Mouse (Mus musculus): ENCODE data around the gene Parp2. TPM values are rescaled to one million over a fixed set of nuclear protein-coding genes. Genes with fewer than 3 reads are reported as not detected.
"Not testable (repeated sequence)": the region's sequence is repeated elsewhere in the genome, so short reads cannot be mapped to it uniquely, and the experiment has no call there.

Gene Parp2
- polyA plus RNA-seq, 1 experiment from 2014 or later = 43.7 TPM

DNA sequence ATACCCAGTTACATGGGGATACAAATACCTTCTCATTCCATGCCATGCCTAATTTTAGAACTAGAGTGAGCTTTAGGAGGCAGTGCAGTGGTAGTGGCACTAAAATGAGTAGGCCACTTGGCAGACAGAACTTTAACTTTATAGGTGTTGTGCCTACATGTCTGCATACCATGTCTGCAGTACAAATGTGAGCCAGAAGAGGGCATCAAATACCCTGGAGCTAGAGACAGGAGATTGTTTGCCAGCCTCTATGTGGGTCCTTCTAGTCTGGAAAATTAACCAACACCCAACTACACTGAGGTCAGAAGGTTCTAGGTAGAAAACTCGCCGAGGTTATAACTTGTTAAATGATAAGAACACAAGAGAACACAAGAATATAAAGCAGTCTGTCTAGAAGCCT is 9.1 kb upstream of the Parp2 start:
- Histone ChIP-seq H3K4me2 (no peak overlapping the region), H3K27me3 (replicated peaks) (no peaks in the 10 kb centered on the region), H3K9me3 (no peaks in the 10 kb centered on the region), H3K4me1 (peaks cover 2% of the 10 kb centered on the region; the same call in 1 of the 2 replicates), H3K9ac (no peak overlapping the region), H3K36me3 (replicated peaks) (no peaks in the 10 kb centered on the region), H3K4me3 (no peak overlapping the region), H3K27ac (no peak overlapping the region)
- WGBS = 62% methylated on average over 2 of the region's 2 CpGs
- ATAC-seq (replicated peaks) = no peak

DNA sequence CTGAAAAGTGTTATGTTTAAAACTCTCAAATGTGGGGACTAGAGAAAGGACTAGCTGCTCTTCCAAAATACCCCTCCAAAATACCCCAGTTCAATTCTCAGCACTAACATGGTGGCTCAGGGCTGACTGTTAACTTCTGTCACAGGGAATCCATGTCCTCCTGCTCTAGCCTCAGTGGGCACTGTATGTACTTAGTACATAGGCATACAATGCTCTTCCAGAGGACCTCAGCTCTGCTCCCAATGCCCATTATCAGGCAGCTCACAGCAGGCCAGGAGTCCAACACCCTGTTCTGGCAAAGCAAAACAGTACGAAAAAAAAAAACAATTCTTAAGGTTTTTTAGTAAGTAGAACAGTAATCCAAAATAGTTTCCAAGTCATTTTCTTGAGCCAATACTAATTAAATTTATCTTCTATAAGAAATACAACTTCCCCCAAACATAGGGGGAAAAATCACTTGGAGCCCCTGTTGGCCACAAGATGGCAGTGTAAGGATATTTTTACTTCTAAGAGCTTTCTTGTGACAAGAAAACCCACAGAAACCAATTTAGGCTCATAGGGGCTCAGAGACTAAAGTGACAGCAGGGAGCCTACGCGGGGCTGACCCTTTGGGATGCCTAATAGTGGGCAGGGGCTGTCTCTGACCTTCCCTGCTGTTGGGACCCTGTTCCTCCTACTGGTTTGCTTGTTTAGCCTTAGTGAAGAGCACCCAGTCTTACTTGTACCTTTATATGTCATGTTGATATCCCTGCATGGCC is 8.0 kb upstream of the Parp2 start:
- Histone ChIP-seq H3K9ac (no peak overlapping the region), H3K4me1 (peaks cover 2% of the 10 kb centered on the region; the same call in 1 of the 2 replicates), H3K27ac (no peak overlapping the region), H3K4me3 (no peak overlapping the region), H3K4me2 (peak overlapping the region; percentile 5; the same call in 1 of the 2 replicates), H3K36me3 (replicated peaks) (no peaks in the 10 kb centered on the region), H3K9me3 (no peaks in the 10 kb centered on the region), H3K27me3 (replicated peaks) (no peaks in the 10 kb centered on the region)
- 5% methylated on average over 3 of the region's 3 CpGs for WGBS
- ATAC-seq (replicated peaks) = peak; percentile 65; the same call in 1 of the 2 replicates

DNA sequence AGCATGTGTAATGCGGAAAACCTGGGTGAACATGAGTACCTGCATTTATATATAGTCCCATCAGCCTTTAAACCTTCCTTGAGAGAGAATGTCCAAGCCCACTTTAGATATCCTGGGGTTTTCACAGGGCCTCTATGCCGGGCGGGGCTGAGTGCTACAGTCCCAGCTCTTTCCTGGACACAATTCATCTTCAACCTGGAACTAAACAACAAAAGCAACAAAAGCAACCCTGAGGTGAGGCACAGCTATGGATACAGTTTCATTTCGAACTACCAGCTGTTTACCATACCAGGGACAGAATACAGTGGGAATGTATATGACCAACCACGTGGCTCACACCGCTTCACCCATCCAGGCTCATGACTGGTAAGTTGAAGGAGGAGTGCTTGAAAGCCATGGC is 5.2 kb upstream of the Parp2 start:
- Histone ChIP-seq H3K9ac (no peak overlapping the region), H3K4me3 (no peak overlapping the region), H3K36me3 (replicated peaks) (no peaks in the 10 kb centered on the region), H3K27me3 (replicated peaks) (no peaks in the 10 kb centered on the region), H3K4me1 (peaks cover 5% of the 10 kb centered on the region), H3K4me2 (no peak overlapping the region), H3K9me3 (no peaks in the 10 kb centered on the region), H3K27ac (no peak overlapping the region)
- WGBS = 89% methylated on average over 6 of the region's 6 CpGs
- ATAC-seq (replicated peaks) = no peak

DNA sequence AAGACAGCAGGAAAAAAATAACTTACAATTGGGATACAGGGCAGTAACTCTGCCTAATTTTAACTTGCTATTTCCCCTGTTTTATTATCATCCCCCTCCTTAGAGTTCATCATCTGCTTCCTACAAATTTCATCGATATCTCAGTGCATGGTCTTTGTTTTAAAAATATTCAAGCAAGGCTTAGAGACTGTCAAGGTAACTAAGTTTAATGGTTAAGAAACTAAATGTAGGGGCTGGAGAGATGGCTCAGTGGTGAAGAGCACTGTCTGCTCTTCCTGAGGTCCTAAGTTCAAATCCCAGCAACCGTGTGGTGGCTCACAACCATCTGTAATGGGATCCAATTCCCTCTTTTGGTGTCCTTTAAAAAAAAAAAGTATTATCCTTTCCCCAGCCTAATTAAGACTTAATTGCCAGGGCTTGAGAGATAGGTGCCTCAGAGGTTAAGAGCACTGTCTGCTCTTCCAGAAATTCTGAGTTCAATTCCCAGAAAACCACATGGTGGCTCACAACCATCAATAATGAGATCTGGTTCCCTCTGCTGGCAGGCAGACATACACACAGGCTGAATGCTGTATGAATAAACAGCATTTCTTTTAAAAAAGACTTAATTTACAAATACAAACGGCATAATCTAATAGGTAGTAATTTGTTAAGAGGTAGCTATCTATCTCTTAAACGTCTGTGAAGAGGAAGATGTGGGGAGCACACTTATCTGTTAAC is 4.6 kb upstream of the Parp2 start:
- no peak for ATAC-seq (replicated peaks)
- H3K27ac ChIP-seq = no peak overlapping the region
- WGBS = 61% methylated on average over 4 of the region's 4 CpGs

DNA sequence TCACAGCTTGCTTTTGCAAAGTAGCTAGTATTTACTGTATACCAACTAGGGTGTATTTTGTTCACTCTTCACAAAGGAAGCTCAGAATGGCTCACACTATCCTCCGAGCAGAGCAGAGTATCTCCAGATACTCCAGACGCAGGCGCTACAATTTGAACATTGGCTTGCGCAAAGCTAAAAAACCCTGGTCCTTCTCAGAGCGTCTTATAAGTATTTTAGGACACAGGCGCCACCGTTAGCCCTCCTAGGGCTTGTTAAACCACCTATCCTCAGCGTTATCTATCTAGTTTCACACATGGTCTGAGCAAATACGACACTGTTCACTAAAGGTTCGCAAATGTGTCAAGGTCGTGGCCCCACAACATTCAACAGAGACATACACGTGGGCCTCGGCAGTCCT is 3.0 kb upstream of the Parp2 start:
- WGBS = 78% methylated on average over 13 of the region's 13 CpGs
- H3K27me3 ChIP-seq (replicated peaks) = no peaks in the 10 kb centered on the region
- no peak overlapping the region for H3K27ac ChIP-seq
- peaks cover 9% of the 10 kb centered on the region for H3K4me1 ChIP-seq
- no peak overlapping the region for H3K9ac ChIP-seq
- H3K36me3 ChIP-seq (replicated peaks) = no peaks in the 10 kb centered on the region
- no peak overlapping the region for H3K4me2 ChIP-seq
- no peak overlapping the region for H3K4me3 ChIP-seq
- no peak for ATAC-seq (replicated peaks)
- no peaks in the 10 kb centered on the region for H3K9me3 ChIP-seq

More for the DNA sequence above, 4.6 kb upstream of the Parp2 start:
- H3K4me2 ChIP-seq = no peak overlapping the region
- H3K4me1 ChIP-seq = peaks cover 5% of the 10 kb centered on the region
- H3K9me3 ChIP-seq = no peaks in the 10 kb centered on the region
- H3K9ac ChIP-seq = no peak overlapping the region
- no peaks in the 10 kb centered on the region for H3K36me3 ChIP-seq (replicated peaks)
- no peaks in the 10 kb centered on the region for H3K27me3 ChIP-seq (replicated peaks)
- H3K4me3 ChIP-seq = no peak overlapping the region

DNA sequence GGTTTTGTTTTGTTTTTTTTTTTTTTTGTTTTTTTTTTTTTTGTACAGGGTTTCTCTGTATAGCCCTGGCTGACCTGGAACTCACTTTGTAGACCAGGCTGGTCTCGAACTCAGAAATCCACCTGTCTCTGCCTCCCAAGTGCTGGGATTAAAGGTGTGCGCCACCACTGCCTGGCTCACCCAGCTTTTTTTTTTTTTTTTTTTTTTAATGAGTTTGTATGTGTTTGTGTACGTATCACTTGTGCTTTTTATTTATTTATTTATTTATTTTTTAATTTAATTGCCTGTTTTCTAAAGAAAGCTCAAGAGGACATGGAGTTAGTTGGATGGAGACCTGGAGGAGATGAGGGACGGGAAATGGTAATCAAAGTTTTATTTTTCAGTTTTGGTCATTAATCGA is 1.2 kb upstream of the Parp2 start:
- peak overlapping the region; percentile 83; the same call in 1 of the 2 replicates for H3K27ac ChIP-seq
- H3K9me3 ChIP-seq; H3K36me3 ChIP-seq (replicated peaks); ATAC-seq (replicated peaks); H3K27me3 ChIP-seq (replicated peaks); H3K4me1 ChIP-seq; H3K9ac ChIP-seq: not testable (repeated sequence)
- H3K4me2 ChIP-seq = peak overlapping the region; percentile 52
- H3K4me3 ChIP-seq = peak overlapping the region; percentile 55
- 91% methylated on average over 5 of the region's 5 CpGs for WGBS

DNA sequence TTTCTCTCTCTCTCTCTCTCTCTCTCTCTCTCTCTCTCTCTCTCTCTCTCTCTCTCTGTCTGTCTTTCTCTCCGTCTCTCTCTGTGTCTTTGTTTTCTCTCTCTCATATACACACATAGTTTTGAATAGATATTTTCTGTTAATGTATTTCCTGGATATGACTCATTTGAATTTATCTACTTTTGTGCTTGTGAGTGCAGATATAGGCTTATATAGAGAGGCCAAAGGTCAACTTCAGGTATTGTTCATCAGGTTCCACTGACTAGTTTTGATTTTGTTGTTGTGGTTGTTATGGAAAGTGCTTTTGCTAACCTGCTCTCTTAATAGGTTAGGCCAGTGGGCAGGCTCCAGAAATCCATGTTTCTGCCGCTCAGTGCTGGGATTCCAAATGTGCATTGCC is 5.4 kb downstream of the Parp2 start:
- H3K36me3 ChIP-seq (replicated peaks) = peaks cover 24% of the 10 kb centered on the region
- no peak overlapping the region for H3K4me3 ChIP-seq
- 93% methylated on average over 2 of the region's 2 CpGs for WGBS
- H3K9me3 ChIP-seq = no peaks in the 10 kb centered on the region
- H3K27me3 ChIP-seq (replicated peaks) = no peaks in the 10 kb centered on the region
- no peak overlapping the region for H3K27ac ChIP-seq
- no peak for ATAC-seq (replicated peaks)
- no peak overlapping the region for H3K9ac ChIP-seq
- H3K4me1 ChIP-seq = peaks cover 4% of the 10 kb centered on the region; the same call in 1 of the 2 replicates
- H3K4me2 ChIP-seq = no peak overlapping the region

DNA sequence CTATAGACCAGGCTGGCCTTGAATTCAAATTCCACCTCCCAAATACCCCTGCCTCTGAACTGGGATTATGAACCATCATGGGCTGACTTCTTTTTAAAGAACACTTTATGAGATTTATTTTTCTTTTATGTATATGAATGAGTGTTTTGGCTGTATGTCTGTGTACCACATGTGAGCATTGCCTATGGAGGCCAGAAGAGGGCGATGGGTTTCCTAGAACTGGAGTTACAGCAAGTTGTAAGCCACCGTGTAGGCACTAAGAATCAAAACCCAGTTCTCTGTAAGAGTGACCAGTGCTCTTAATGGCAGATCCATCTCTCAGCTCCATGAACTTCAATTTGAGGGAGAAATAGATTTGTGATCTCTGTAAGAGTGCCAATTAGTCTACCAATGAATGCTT is 15.6 kb downstream of the Parp2 start:
- no peak overlapping the region for H3K4me3 ChIP-seq
- H3K4me1 ChIP-seq = no peaks in the 10 kb centered on the region
- peaks cover 40% of the 10 kb centered on the region for H3K36me3 ChIP-seq (replicated peaks)
- no peak overlapping the region for H3K9ac ChIP-seq
- H3K4me2 ChIP-seq = no peak overlapping the region
- no peaks in the 10 kb centered on the region for H3K27me3 ChIP-seq (replicated peaks)
- no peak overlapping the region for H3K27ac ChIP-seq
- no peak for ATAC-seq (replicated peaks)
- 77% methylated on average over 2 of the region's 2 CpGs for WGBS
- H3K9me3 ChIP-seq = no peaks in the 10 kb centered on the region

DNA sequence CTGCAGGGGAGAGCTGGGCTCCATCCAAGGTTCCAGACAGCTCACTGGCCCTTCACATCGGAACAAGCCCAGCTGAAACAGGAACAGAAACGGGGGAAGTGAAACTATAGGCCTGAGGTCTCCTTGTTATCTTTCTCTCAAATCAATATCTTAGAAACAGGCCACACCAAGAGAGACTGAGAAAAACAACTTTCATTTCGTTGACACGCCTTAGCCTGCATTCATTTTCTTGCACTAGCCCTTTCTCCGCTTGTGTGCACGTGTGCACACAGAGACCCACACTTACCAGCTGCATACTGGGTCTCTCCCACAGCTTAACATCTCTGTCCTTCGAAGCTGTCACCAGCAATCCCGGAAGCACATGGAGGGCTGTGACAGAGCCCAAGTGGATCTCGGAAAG is 16.6 kb downstream of the Parp2 start:
- H3K36me3 ChIP-seq (replicated peaks) = peaks cover 37% of the 10 kb centered on the region
- no peaks in the 10 kb centered on the region for H3K27me3 ChIP-seq (replicated peaks)
- H3K9ac ChIP-seq = no peak overlapping the region
- no peaks in the 10 kb centered on the region for H3K9me3 ChIP-seq
- WGBS = 90% methylated on average over 9 of the region's 9 CpGs
- H3K4me3 ChIP-seq = no peak overlapping the region
- H3K4me2 ChIP-seq = no peak overlapping the region
- no peak for ATAC-seq (replicated peaks)
- no peaks in the 10 kb centered on the region for H3K4me1 ChIP-seq
- H3K27ac ChIP-seq = no peak overlapping the region

DNA sequence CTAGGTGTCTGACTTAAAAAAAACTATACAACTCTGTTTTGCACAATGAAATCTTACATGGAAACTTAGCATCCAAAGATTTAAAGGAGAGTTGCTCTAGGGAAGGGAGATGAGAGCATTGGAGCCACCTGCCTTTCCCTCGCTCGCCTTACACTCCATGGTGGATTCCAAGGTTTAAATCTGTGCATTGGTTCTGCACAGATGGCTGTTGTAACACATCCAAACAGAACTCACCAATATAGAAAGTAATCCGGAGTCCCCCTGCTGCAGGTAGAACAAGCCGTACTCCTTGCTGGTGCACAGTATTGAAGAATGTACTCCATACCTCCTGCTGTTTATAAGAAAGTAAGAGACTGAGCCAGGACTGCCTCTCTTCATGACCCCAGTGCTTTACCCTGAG is 18.9 kb downstream of the Parp2 start:
- Histone ChIP-seq H3K4me3 (no peak overlapping the region), H3K4me1 (no peaks in the 10 kb centered on the region), H3K27ac (no peak overlapping the region), H3K36me3 (replicated peaks) (peaks cover 14% of the 10 kb centered on the region; the same call in 1 of the 2 replicates), H3K9ac (no peak overlapping the region), H3K9me3 (no peaks in the 10 kb centered on the region), H3K4me2 (no peak overlapping the region), H3K27me3 (replicated peaks) (no peaks in the 10 kb centered on the region)
- 92% methylated on average over 4 of the region's 4 CpGs for WGBS
- ATAC-seq (replicated peaks) = no peak

DNA sequence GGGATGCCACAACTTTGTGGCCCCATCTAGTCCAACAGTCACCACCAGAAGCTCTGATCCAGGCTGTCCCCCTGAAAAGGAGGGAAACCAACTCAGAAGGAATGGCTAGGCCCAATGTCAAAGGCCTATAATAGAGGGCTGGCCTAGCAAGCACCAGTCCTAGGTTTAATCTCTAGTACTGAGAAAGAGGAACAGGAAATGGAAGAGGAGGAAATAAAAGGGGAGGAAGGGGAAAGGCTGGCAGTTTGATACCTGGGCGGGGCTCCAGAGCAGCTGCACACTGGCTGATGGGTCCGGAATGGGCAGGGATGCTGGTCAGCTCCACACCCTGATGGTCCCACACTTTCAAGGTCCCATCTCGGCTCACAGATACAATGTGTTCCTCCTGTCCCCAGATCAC is 22.2 kb downstream of the Parp2 start:
- no peak overlapping the region for H3K9ac ChIP-seq
- no peak overlapping the region for H3K4me3 ChIP-seq
- no peaks in the 10 kb centered on the region for H3K27me3 ChIP-seq (replicated peaks)
- no peaks in the 10 kb centered on the region for H3K4me1 ChIP-seq
- no peaks in the 10 kb centered on the region for H3K36me3 ChIP-seq (replicated peaks)
- H3K27ac ChIP-seq = no peak overlapping the region
- ATAC-seq (replicated peaks) = no peak
- WGBS = 81% methylated on average over 3 of the region's 3 CpGs
- H3K4me2 ChIP-seq = no peak overlapping the region
- no peaks in the 10 kb centered on the region for H3K9me3 ChIP-seq

DNA sequence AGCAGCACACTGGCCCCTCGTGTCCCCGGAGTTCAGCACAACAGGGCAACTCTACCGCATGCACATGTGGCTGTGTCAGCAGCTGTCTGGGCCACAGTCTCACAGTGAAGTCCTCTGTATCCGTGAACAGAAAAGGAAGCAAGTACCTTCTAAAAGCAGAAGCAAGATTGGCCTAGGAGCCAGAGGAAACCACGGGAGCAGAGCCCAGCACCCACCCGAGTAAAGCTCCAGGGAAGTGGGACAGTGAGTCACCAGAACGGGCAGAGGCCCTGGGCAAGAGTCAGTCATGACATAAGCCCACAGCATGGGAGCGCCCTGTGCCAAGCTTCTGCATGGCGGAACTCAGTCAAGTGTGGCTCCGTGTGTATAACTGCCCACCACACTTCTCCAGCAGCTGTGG is 26.3 kb downstream of the Parp2 start:
- H3K36me3 ChIP-seq (replicated peaks) = no peaks in the 10 kb centered on the region
- 86% methylated on average over 10 of the region's 10 CpGs for WGBS

DNA sequence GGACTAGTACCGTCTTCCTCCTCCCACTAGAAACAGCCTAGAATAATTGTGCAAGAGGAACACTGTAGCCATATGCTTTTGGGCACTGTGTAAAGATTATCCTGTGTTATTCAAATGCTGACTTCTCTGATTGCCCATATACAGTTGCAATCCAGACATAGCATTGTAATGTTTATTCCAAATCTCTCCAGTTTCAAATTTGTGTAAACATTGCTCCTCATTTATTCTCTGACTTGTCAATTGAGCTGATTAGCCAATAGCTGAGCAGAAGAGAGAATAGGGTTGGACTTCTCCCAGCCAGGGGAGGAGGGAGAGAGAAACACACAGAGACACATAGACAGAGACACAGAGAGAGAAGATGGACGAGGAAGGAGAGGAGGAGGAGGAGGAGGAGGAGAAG is 26.8 kb downstream of the Parp2 start:
- no peak overlapping the region for H3K27ac ChIP-seq
- WGBS = 51% methylated on average over 2 of the region's 2 CpGs
- no peaks in the 10 kb centered on the region for H3K4me1 ChIP-seq
- H3K36me3 ChIP-seq (replicated peaks) = no peaks in the 10 kb centered on the region
- no peaks in the 10 kb centered on the region for H3K9me3 ChIP-seq
- no peak for ATAC-seq (replicated peaks)
- no peak overlapping the region for H3K4me3 ChIP-seq
- no peak overlapping the region for H3K9ac ChIP-seq
- H3K4me2 ChIP-seq = no peak overlapping the region
- H3K27me3 ChIP-seq (replicated peaks) = no peaks in the 10 kb centered on the region

More for the DNA sequence above, 26.3 kb downstream of the Parp2 start:
- H3K4me3 ChIP-seq = no peak overlapping the region
- H3K27me3 ChIP-seq (replicated peaks) = no peaks in the 10 kb centered on the region
- H3K27ac ChIP-seq = no peak overlapping the region
- no peaks in the 10 kb centered on the region for H3K9me3 ChIP-seq
- no peaks in the 10 kb centered on the region for H3K4me1 ChIP-seq
- H3K9ac ChIP-seq = no peak overlapping the region
- H3K4me2 ChIP-seq = no peak overlapping the region
- no peak for ATAC-seq (replicated peaks)
